Mouse (Mus musculus) olfactory bulb, adult 2 months (tissue): Measurements from ENCODE around the gene Rab31.

ENCODE experiments used
- CTCF ChIP-seq: fragments of 200-500 bp; IDR thresholded peaks from 2 replicates; pipeline ENCODE4 v1.5.1; 2012; ENCODE audit warnings: low read depth, mild to moderate bottlenecking, low read length, moderate library complexity; ENCODE audit not compliant: insufficient read depth
- POLR2A ChIP-seq: fragments of 200-500 bp; IDR thresholded peaks from 2 replicates; pipeline ENCODE4 v1.6.1; 2012; ENCODE audit warnings: mild to moderate bottlenecking, low read depth, low read length, moderate library complexity; ENCODE audit not compliant: insufficient read depth

- TF ChIP-seq CTCF (no peak), POLR2A (no peak)
Observed at GRCm38 (mm10) chr17:65626301-65626700, 146.3 kb downstream of the Rab31 start.
